Mouse (Mus musculus) urinary bladder, postnatal 14 days (tissue): ENCODE measurements around the gene Alg12.

Experiments used
- DNase-seq: peaks from one replicate; pipeline ENCODE4 v3.0.0; 2021; ENCODE audit warnings: low spot score

The Alg12 gene

GRCm38 (mm10) chr15:88854969-88855830 lies 36.1 kb upstream of the Alg12 start:
- DNase-seq = peak; percentile 12

GRCm38 (mm10) chr15:88854119-88854968 lies 35.2 kb upstream of the Alg12 start:
- peak; percentile 4 for DNase-seq

GRCm38 (mm10) chr15:88853106-88853505 lies 34.0 kb upstream of the Alg12 start:
- no peak for DNase-seq

GRCm38 (mm10) chr15:88851507-88852149 lies 32.5 kb upstream of the Alg12 start:
- peak; percentile 88 for DNase-seq

- no peak for DNase-seq
These were observed 32.0 kb upstream of the Alg12 start for GRCm38 (mm10) chr15:88851076-88851475.

GRCm38 (mm10) chr15:88850146-88850826 lies 31.2 kb upstream of the Alg12 start:
- DNase-seq = peak; percentile 89

- DNase-seq = no peak
These were observed 30.5 kb upstream of the Alg12 start for GRCm38 (mm10) chr15:88849621-88850020.

- no peak for DNase-seq
These were observed 29.5 kb upstream of the Alg12 start for GRCm38 (mm10) chr15:88848661-88849060.

GRCm38 (mm10) chr15:88844966-88845365 lies 25.8 kb upstream of the Alg12 start:
- no peak for DNase-seq

- DNase-seq = no peak
These were observed 24.5 kb upstream of the Alg12 start for GRCm38 (mm10) chr15:88843486-88844097.

GRCm38 (mm10) chr15:88842300-88842673 lies 23.2 kb upstream of the Alg12 start:
- no peak for DNase-seq

GRCm38 (mm10) chr15:88841580-88842299 lies 22.6 kb upstream of the Alg12 start:
- no peak for DNase-seq

GRCm38 (mm10) chr15:88841160-88841559 lies 22.0 kb upstream of the Alg12 start:
- no peak for DNase-seq

GRCm38 (mm10) chr15:88840126-88840525 lies 21.0 kb upstream of the Alg12 start:
- no peak for DNase-seq

GRCm38 (mm10) chr15:88839271-88839670 lies 20.2 kb upstream of the Alg12 start:
- DNase-seq = no peak

- no peak for DNase-seq
These were observed 18.9 kb upstream of the Alg12 start for GRCm38 (mm10) chr15:88837977-88838376.

- DNase-seq = peak; percentile 74
These were observed 18.2 kb upstream of the Alg12 start for GRCm38 (mm10) chr15:88837199-88837932.

GRCm38 (mm10) chr15:88836571-88836970 lies 17.5 kb upstream of the Alg12 start:
- no peak for DNase-seq

- DNase-seq = no peak
These were observed 16.9 kb upstream of the Alg12 start for GRCm38 (mm10) chr15:88836031-88836430.

- no peak for DNase-seq
These were observed 13.4 kb upstream of the Alg12 start for GRCm38 (mm10) chr15:88832536-88832935.
